Mouse (Mus musculus): ENCODE results near the gene Helz2. TPM values are rescaled to one million over a fixed set of nuclear protein-coding genes. Genes with fewer than 3 reads are reported as not detected.
"Not testable (repeated sequence)": the region's sequence is repeated elsewhere in the genome, so short reads cannot be mapped to it uniquely, and the experiment has no call there.

Gene Helz2
- 0.19 and 0.39 TPM in 2 replicates for polyA plus RNA-seq (2014; fragmentation: Nextera tagmentation; extraction: Ambion mirVana)

DNA sequence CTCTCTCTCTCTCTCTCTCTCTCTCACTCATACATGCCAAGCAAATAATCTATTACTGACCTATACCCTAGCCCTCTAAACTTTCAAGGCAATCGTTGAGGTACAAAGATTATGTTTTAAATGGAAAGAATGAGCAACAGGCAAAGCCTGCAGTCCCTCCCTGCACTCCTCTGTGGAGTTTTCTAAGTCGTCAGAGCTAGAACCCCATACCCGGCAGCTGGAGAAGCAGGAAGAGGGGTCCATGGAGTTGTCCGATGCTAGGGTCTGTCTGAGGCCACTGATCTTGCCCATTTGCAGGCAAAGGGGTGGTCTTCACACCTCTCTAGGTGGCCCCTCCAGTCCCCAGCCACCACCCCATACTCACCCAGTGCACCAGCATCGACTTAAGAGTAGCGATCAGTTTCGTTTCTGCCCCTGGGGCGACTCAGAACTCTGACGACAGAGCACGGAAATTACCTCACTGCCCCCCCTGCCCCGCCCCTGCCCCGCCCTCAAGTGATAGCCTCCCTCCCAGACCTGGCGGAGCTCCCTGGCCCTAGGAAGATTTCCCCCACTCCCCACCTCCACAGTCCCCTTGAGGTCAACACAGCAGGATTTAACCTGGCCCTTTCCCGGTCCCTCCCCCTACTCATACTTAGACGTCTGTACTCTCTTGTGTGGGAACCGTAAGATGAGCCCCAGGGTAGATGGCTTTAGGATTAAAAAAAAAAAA, at the start of gene Helz2:
Gene Helz2 (minus strand): TSS at position 426 of the 712 bp plus-strand sequence.
- 0 out of 2 replicates have a peak within 1 kb of the TSS, but pooled peaks have one; percentile 20 for H3K9ac ChIP-seq (replicated peaks; ENCODE audit: low read length)
- H3K4me3 ChIP-seq (replicated peaks; ENCODE audit: low read depth, low read length), result no peak within 1 kb of the TSS

DNA sequence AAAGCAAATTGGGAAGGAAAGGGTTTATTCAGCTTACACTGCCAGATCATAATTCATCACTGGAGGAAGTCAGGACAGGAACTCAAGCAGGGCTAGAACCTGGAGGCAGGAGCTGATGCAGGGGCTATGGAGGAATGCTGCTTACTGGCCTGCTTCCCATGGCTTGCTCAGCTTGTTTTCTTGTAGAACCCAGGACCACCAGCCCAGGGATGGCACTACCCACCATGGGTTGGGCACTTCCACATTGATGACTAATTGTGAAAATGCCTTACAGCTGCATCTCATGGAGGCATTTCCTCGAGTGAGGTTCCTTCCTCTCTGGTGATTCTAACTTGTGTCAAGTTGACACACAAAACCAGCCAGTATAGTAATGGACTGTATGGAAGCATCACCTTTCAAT, 49.1 kb upstream of the Helz2 start:
- no peak overlapping the region for H3K4me3 ChIP-seq (replicated peaks; ENCODE audit: low read depth, low read length)
- no peaks in the 10 kb centered on the region for H3K27me3 ChIP-seq (ENCODE audit: control insufficient read depth, insufficient read depth, low read length)
- no peak overlapping the region for H3K9ac ChIP-seq (replicated peaks; ENCODE audit: low read length)
- no peaks in the 10 kb centered on the region for H3K36me3 ChIP-seq (ENCODE audit: control insufficient read depth, insufficient read depth, low read length)
- WGBS, result 97% methylated on average over 1 of the region's 1 CpGs
- H3K4me2 ChIP-seq (ENCODE audit: low read length), result no peak overlapping the region
- no peak for ATAC-seq (ENCODE audit: low FRiP score, low TSS enrichment)
- H3K27ac ChIP-seq (replicated peaks; ENCODE audit: low read depth, low read length), result no peak overlapping the region
- H3K9me3 ChIP-seq (ENCODE audit: control insufficient read depth, low read length), result no peaks in the 10 kb centered on the region
- peaks cover 15% of the 10 kb centered on the region for H3K4me1 ChIP-seq (ENCODE audit: control insufficient read depth, insufficient read depth, low read length)
- no peak for DNase-seq

More for the DNA sequence above, at the start of gene Helz2:
- H3K27me3 ChIP-seq (ENCODE audit: control insufficient read depth, insufficient read depth, low read length), result no peaks in the 10 kb centered on the region
- no peaks in the 10 kb centered on the region for H3K36me3 ChIP-seq (ENCODE audit: control insufficient read depth, insufficient read depth, low read length)
- no peaks in the 10 kb centered on the region for H3K4me1 ChIP-seq (ENCODE audit: control insufficient read depth, insufficient read depth, low read length)
- H3K4me2 ChIP-seq (ENCODE audit: low read length), result peak within 1 kb of the TSS; percentile 33
- H3K27ac ChIP-seq (replicated peaks; ENCODE audit: low read depth, low read length), result no peak within 1 kb of the TSS
- ATAC-seq (ENCODE audit: low FRiP score, low TSS enrichment) (no peak), DNase-seq (no peak)
- WGBS, result 15% methylated on average over 16 of the region's 16 CpGs
- no peaks in the 10 kb centered on the region for H3K9me3 ChIP-seq (ENCODE audit: control insufficient read depth, low read length)

DNA sequence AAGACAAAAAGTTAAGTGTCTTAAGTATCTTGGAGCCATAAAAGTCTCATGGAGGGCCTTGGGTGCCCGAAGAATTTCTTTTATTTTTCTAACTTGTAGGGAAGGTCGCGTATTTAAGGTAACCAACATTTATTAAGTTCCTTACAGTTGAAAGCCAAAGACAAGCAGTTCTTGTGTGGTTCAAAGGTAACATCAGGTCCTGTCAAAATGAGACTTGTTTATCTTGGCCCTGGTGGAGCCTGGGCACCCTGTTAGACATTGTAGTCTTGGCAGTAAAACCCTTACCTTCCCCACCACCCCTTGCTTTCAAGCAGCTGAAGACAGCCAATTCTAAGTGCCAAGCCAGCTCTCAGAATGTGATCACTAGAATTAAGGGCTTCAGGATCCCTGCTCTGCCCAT, 46.9 kb upstream of the Helz2 start:
- no peaks in the 10 kb centered on the region for H3K36me3 ChIP-seq (ENCODE audit: control insufficient read depth, insufficient read depth, low read length)
- DNase-seq (no peak), ATAC-seq (ENCODE audit: low FRiP score, low TSS enrichment) (no peak)
- H3K4me1 ChIP-seq (ENCODE audit: control insufficient read depth, insufficient read depth, low read length), result peaks cover 15% of the 10 kb centered on the region
- peak overlapping the region; percentile 66 for H3K4me3 ChIP-seq (replicated peaks; ENCODE audit: low read depth, low read length)
- WGBS, result 87% methylated on average over 3 of the region's 3 CpGs
- H3K4me2 ChIP-seq (ENCODE audit: low read length), result peak overlapping the region; percentile 71
- H3K9me3 ChIP-seq (ENCODE audit: control insufficient read depth, low read length), result no peaks in the 10 kb centered on the region
- no peaks in the 10 kb centered on the region for H3K27me3 ChIP-seq (ENCODE audit: control insufficient read depth, insufficient read depth, low read length)
- H3K27ac ChIP-seq (replicated peaks; ENCODE audit: low read depth, low read length), result no peak overlapping the region
- H3K9ac ChIP-seq (replicated peaks; ENCODE audit: low read length), result 0 out of 2 replicates have a peak overlapping the region, but pooled peaks have one; percentile 34

DNA sequence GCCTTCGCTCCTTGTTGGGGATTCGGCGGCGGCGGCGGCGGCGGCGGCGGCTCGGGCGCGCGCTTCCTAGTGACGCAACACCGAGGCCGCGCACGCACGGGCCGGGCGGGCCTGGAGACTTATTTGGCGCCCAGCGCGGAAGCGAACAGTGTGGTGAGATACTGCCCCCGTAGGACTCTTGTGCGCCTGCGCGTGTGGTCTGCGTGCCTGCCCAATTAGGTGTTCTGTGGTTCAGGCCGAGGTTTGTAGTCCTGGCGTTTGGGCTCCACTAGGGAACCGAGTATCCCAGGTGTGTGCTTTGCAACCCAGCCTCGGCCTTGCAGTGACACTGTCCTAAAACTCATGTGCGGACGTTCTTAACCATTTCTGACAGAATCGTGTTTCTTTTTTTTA, 46.1 kb upstream of the Helz2 start, which contains the start of gene Gmeb2:
Gene Gmeb2 (minus strand): TSS at position 78 of the 393 bp plus-strand sequence.
- H3K27me3 ChIP-seq (ENCODE audit: control insufficient read depth, insufficient read depth, low read length); H3K9me3 ChIP-seq (ENCODE audit: control insufficient read depth, low read length); H3K36me3 ChIP-seq (ENCODE audit: control insufficient read depth, insufficient read depth, low read length): not testable (repeated sequence)
- WGBS, result 0% methylated on average over 23 of the region's 38 CpGs
- peaks cover 15% of the 10 kb centered on the region for H3K4me1 ChIP-seq (ENCODE audit: control insufficient read depth, insufficient read depth, low read length)
- H3K27ac ChIP-seq (replicated peaks; ENCODE audit: low read depth, low read length), result peak within 1 kb of the TSS; percentile 97
- peak within 1 kb of the TSS; percentile 82 for H3K9ac ChIP-seq (replicated peaks; ENCODE audit: low read length)
- peak within 1 kb of the TSS; percentile 66 for H3K4me3 ChIP-seq (replicated peaks; ENCODE audit: low read depth, low read length)
- peak within 1 kb of the TSS; percentile 72 for H3K4me2 ChIP-seq (ENCODE audit: low read length)
- DNase-seq (peak; percentile 98), ATAC-seq (ENCODE audit: low FRiP score, low TSS enrichment) (peak; percentile 95)

DNA sequence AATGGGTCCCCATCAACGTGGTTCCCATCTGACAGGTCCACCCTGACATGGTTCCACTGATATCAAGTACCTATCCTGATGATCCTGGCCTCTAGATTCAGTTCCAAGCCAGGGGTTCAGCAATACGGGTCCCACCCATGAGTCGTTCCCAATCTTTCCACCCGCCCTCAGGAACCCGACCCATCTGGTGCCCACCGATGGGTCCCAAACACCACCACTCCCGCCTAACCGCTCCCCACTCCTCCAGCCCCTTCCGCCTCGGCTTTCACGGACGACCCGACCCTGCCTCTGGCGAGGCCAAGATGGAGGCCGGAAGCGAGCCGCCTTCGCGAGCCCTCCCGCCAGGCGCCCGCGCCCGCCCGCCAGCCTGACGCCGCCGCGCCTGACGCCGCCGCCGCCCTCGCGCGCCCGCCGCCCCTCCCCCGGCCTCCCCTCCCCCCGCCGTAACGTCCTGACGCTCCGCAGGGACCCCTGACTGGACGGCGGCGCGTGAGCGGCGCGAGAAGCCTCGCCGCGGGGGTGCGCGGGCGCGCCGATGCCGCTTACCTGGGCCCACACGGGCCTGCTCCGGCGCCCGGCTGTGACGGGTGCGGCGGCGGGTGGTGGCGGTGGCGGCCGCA, 45.6 kb upstream of the Helz2 start:
- Histone ChIP-seq H3K9me3 (ENCODE audit: control insufficient read depth, low read length) (no peaks in the 10 kb centered on the region), H3K9ac (replicated peaks; ENCODE audit: low read length) (peak overlapping the region; percentile 82), H3K36me3 (ENCODE audit: control insufficient read depth, insufficient read depth, low read length) (peaks cover 4% of the 10 kb centered on the region; the same call in 1 of the 2 replicates), H3K27me3 (ENCODE audit: control insufficient read depth, insufficient read depth, low read length) (no peaks in the 10 kb centered on the region), H3K4me2 (ENCODE audit: low read length) (peak overlapping the region; percentile 72), H3K4me1 (ENCODE audit: control insufficient read depth, insufficient read depth, low read length) (peaks cover 15% of the 10 kb centered on the region), H3K27ac (replicated peaks; ENCODE audit: low read depth, low read length) (peak overlapping the region; percentile 97), H3K4me3 (replicated peaks; ENCODE audit: low read depth, low read length) (peak overlapping the region; percentile 66)
- WGBS, result 1% methylated on average over 48 of the region's 71 CpGs
- DNase-seq, result peak; percentile 92
- peak; percentile 89 for ATAC-seq (ENCODE audit: low FRiP score, low TSS enrichment)

DNA sequence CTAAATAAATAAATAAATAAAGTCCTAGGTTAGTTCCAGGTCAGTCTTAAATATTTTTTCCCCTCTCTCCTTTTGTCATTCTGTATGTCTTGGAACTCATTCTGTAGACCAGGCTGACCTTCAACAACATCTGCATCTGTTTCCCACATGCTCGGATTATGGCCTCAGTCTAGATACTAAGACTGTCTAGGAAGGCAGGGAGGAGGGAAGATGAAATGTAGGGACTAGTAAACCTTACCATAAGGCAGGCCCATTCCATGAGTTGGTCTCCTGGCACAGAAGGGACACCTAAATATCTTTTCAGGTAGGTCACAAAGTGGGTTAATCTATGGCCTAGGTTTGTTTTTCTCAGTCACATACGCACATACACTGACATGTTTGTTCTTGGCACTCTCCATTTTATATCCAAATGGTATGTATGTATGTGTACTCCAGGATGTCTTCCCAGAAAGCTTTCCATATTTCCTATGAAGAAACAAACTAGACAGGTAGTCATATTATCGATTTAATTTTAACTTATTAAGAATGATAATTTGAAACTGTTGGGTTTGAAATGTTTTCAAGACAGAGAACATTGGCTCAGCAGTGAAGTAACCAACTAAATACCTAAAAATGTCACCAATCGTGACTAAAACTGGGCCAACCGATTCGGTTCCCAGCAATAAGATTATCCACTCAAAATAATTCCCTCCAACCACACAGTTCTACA, 45.0 kb upstream of the Helz2 start:
- Histone ChIP-seq H3K27ac (replicated peaks; ENCODE audit: low read depth, low read length) (peak overlapping the region; percentile 97), H3K27me3 (ENCODE audit: control insufficient read depth, insufficient read depth, low read length) (no peaks in the 10 kb centered on the region), H3K4me2 (ENCODE audit: low read length) (peak overlapping the region; percentile 72), H3K36me3 (ENCODE audit: control insufficient read depth, insufficient read depth, low read length) (peaks cover 10% of the 10 kb centered on the region; the same call in 1 of the 2 replicates), H3K9ac (replicated peaks; ENCODE audit: low read length) (peak overlapping the region; percentile 82), H3K4me3 (replicated peaks; ENCODE audit: low read depth, low read length) (peak overlapping the region; percentile 66), H3K4me1 (ENCODE audit: control insufficient read depth, insufficient read depth, low read length) (peaks cover 15% of the 10 kb centered on the region), H3K9me3 (ENCODE audit: control insufficient read depth, low read length) (no peaks in the 10 kb centered on the region)
- ATAC-seq (ENCODE audit: low FRiP score, low TSS enrichment) (no peak), DNase-seq (peak; percentile 10)
- WGBS, result 57% methylated on average over 6 of the region's 6 CpGs

DNA sequence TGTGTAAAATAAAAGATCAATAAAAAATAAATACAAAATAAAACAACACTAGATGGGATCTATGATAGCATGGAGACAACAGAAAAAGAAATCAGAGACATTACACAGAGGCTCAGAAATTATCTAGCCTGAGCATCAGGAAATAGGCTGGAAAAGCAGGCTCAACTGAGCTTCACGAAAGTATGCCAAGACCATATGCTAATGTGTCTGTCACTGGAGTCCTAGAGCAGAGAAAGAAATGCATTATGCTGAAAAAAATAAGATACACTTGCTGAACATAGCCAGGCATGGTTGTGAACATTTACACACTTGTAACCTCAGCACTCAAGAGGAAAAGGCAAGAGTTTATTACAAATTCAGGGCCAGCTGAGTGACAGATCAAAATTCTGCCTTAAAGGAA, 38.1 kb upstream of the Helz2 start:
- H3K27ac ChIP-seq (replicated peaks; ENCODE audit: low read depth, low read length), result no peak overlapping the region
- WGBS, result 71% methylated on average over 1 of the region's 1 CpGs
- no peak for DNase-seq
- no peak overlapping the region for H3K4me2 ChIP-seq (ENCODE audit: low read length)
- peaks cover 58% of the 10 kb centered on the region for H3K36me3 ChIP-seq (ENCODE audit: control insufficient read depth, insufficient read depth, low read length)
- no peaks in the 10 kb centered on the region for H3K4me1 ChIP-seq (ENCODE audit: control insufficient read depth, insufficient read depth, low read length)
- H3K9me3 ChIP-seq (ENCODE audit: control insufficient read depth, low read length), result no peaks in the 10 kb centered on the region
- H3K4me3 ChIP-seq (replicated peaks; ENCODE audit: low read depth, low read length), result no peak overlapping the region
- no peak overlapping the region for H3K9ac ChIP-seq (replicated peaks; ENCODE audit: low read length)
- H3K27me3 ChIP-seq (ENCODE audit: control insufficient read depth, insufficient read depth, low read length), result no peaks in the 10 kb centered on the region
- no peak for ATAC-seq (ENCODE audit: low FRiP score, low TSS enrichment)

DNA sequence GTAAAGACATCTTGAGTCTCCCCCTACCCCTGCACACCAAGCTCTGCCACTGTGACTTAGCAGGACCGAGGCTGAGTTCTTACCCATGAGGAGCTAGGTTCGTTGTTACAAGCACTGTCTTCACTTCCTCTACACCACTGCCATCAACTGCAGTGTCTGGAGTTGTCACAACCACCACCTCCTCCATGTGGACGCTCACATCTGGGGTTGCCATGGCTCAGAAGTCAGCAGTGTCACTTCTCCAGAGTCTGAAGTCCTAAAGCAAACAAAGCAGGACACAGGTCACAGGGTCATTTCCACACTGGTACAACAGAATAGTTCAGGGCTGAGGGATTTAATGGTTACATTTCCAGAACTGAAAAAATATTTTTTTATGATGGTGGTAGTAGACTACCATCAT, 36.0 kb upstream of the Helz2 start:
- Histone ChIP-seq H3K27ac (replicated peaks; ENCODE audit: low read depth, low read length) (no peak overlapping the region), H3K4me1 (ENCODE audit: control insufficient read depth, insufficient read depth, low read length) (no peaks in the 10 kb centered on the region), H3K9ac (replicated peaks; ENCODE audit: low read length) (no peak overlapping the region), H3K4me3 (replicated peaks; ENCODE audit: low read depth, low read length) (no peak overlapping the region), H3K9me3 (ENCODE audit: control insufficient read depth, low read length) (no peaks in the 10 kb centered on the region), H3K36me3 (ENCODE audit: control insufficient read depth, insufficient read depth, low read length) (peaks cover 65% of the 10 kb centered on the region), H3K27me3 (ENCODE audit: control insufficient read depth, insufficient read depth, low read length) (no peaks in the 10 kb centered on the region), H3K4me2 (ENCODE audit: low read length) (no peak overlapping the region)
- DNase-seq (no peak), ATAC-seq (ENCODE audit: low FRiP score, low TSS enrichment) (no peak)
- WGBS, result 88% methylated on average over 3 of the region's 3 CpGs
